Mouse (Mus musculus) T-cell, adult 2 months (primary cell): ENCODE measurements at regions not wholly inside any gene's neighbourhood (a gene's known extent, or its start where the extent isn't known, plus 50 kb on each side); places are given as distances from the start of the nearest gene placed in this dataset.

Source experiments
- DNase-seq: peaks from one replicate; pipeline ENCODE4 v3.0.0; 2022; ENCODE audit warnings: low spot score

DNA sequence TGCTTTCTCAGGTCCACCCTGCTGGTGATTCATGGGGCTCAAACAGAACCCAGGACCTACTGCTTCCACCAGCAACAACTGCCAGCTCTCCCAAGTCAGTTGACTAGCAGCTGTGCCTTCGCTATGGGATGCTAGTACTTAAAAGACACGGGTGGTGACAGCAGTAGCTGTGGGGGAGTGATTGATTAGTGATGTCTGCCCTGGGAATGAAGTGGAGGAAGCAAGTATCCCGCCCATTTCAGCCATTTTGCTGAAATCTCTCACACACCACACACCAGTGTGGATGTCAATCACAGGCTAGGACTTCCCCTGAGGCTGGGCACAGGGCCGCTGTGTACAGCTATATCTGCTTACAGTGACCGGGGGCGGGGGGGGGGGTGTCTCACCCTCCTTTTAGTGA is 153.2 kb downstream of the Matn1 start:
- no peak for DNase-seq

DNA sequence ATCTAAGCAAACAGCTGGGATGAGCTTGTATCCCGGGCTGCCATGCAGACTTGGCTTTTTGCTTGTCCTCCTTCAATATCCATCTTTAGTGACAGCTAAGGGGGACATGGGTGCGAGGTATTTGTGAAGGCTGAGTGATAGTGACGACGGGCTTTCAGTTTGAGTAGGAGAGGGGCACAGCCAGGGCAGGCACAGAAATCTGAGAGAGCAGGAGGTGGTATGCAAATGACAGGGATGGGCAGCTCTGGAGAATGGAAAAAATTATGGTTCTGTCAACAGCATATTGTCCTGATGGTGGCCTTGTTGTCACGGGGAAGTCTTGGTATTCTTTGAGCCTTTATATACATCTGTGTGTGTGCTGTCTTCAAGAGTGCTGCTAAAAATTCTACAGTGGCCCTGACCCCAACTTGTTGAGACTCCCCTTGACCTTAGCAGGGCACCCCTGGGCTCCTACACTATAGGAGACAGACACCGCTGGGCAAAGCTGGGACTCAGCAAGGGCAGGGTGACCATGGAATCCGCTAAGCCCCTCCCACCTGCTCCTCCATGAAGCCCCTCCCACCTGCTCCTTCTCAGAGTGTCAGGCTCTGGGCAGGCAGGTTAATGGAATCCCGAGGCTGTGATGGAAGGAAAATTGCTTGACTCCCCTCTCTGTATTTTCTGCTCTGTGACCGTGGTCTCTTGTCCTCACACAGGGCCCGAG is 156.1 kb downstream of the Matn1 start:
- DNase-seq: no peak

DNA sequence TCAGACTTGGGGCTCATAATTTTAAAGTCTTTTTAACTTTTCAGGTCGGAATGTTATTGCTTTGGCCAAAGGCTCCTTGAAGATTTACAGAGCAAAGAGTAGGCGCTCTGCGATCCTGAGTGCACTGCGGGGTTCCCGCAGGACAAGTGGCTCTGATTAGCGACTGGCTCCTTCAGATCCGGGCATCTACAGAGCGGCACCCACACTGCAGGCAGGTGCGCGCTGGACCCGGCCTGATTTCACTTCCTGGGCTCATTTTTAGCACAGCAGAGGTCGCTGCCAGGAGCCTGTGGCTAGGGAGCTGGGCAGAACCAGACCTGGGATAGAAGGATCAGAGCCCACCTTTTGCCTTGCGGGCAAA is 156.6 kb downstream of the Matn1 start:
- DNase-seq: no peak

DNA sequence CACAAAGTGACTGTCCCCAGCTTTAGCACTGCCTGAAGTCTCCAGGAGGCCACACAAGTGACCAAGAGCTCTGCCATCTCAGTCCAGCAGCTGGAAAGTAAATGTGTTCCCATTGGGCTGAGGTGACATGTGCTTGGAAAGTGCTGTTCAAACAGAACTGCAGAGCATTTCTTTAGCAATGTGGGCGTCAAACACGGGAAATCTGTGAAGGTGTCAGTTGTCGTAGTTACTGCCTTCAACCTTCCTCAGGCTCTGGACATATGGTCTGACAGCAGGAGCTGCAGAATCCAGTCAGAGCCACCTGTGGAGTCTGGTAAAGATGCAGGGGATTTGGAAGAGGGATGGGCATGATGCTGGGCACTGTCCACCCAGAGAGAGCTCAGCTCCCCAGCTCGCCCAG is 158.0 kb downstream of the Matn1 start:
- no peak for DNase-seq

- no peak for DNase-seq
Measured at GRCm38 (mm10) chr4:131107127-131107857, 163.1 kb downstream of the Matn1 start.

DNA sequence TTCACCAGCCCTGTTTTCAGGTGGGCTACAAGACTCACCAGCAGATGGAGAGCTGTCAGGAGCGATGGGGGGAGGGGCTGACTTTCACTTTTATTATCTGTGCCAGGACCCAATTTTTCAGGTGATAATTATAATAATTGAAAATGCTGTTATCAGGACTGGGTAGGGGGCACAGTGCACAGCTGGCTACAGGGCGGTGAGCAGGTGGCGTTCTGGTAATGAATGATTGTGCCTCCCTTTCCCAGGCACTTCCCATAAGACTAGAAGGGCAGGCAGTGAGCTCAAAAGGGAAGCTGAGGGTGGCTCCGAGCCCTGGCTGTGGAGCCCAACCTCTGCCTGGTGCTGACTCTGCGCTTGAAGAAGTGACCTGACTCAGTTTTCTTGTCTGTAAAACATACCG is 168.4 kb downstream of the Matn1 start:
- no peak for DNase-seq

DNA sequence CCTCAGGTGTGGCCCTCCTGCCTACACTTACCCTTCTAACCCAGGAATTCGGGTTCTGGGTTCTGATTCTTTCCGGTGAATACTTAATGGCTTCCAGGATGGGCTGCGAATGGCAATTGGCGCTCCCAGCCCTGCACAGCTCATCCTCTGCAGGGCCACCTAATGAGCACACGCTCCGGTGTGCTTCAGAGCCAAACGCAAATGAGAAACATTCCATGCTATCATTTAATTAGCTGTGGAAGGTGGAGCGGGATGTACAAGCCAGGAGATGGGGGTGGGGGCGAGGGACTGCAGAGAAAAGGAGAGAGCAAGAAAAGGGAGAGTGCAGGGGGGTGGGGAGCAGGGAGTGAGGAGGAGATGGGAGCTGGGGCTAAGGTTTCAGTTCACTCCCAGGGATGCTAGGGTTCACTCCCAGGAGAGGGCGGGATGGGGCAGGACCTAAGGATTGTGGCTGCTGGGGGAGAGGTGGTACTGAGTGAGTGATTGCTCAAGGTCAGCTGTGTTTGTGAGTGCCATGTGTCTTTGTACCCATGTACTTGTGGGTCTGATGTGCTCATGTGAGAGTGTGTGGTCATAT is 169.6 kb downstream of the Matn1 start:
- DNase-seq: no peak

- no peak for DNase-seq
Measured at GRCm38 (mm10) chr4:131115247-131115646, 171.1 kb downstream of the Matn1 start.

- no peak for DNase-seq
Measured at GRCm38 (mm10) chr4:131118586-131118985, 174.4 kb downstream of the Matn1 start.

DNA sequence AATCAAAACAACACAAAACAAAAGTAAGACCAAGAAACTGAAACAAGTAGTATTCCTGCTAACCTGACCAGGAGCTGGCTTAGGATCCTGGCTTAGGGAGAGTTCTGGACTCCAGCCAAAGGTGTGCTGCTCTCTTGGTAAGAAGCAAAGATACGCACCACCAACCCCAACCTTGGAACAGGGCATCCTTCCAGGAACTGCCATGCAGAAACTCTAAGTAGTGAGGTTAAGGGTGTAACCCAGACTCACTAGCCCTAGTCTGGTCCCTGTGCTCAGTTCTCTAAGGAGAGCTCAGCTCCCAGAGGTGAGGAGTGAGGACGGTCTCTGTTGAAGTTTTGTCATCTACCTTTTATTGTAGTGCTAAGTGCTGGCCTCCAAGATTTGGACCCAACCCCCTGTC is 175.4 kb downstream of the Matn1 start:
- no peak for DNase-seq

GRCm38 (mm10) chr4:131120680-131121079 is 176.5 kb downstream of the Matn1 start:
- no peak for DNase-seq

GRCm38 (mm10) chr4:131125975-131126374 is 181.8 kb downstream of the Matn1 start:
- DNase-seq: no peak

DNA sequence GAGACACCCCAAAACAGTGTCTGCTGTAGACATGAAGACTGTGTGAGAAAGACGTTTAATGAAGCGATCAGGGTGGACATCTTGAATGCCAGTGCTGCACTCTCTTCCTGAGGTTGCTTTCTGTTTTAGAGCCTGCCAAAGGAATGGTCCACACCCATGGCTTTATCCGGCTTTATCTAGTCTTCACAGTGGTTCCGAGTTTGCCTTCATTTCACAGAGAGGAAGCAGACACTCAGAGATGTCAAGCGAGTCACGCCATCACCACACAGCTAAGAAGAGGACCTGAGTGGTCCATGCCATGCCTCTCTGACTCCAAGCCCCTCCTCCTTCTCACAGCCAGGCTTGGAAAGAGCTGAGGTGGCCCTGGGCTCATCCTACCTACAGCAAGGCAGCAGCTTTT is 182.7 kb downstream of the Matn1 start:
- DNase-seq: no peak

GRCm38 (mm10) chr4:131128646-131129045 is 184.5 kb downstream of the Matn1 start:
- DNase-seq: no peak

DNA sequence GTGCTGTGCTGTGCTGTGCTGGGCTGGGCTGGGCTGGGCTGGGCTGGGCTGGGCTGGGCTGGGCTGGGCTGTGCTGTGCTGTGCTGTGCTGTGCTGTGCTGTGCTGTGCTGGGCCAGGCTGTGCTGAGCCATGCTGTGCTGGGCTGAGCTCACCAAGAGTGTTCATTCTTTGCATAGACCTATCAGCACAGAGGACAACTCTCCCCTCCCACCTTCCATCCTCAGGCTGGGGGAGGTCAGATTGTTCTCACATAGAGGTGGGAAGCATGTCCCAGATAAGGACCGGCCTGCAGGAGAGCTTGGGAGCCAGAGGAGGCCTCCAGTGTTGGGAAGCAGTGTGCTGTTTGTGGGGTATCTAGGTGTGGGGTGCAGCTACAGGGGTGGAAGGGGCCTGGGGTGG is 188.0 kb downstream of the Matn1 start:
- no peak for DNase-seq

GRCm38 (mm10) chr4:131132781-131133180 is 188.6 kb downstream of the Matn1 start:
- no peak for DNase-seq

GRCm38 (mm10) chr4:131135841-131136240 is 191.7 kb downstream of the Matn1 start:
- no peak for DNase-seq

GRCm38 (mm10) chr4:131138891-131139290 is 194.7 kb downstream of the Matn1 start:
- DNase-seq: no peak

DNA sequence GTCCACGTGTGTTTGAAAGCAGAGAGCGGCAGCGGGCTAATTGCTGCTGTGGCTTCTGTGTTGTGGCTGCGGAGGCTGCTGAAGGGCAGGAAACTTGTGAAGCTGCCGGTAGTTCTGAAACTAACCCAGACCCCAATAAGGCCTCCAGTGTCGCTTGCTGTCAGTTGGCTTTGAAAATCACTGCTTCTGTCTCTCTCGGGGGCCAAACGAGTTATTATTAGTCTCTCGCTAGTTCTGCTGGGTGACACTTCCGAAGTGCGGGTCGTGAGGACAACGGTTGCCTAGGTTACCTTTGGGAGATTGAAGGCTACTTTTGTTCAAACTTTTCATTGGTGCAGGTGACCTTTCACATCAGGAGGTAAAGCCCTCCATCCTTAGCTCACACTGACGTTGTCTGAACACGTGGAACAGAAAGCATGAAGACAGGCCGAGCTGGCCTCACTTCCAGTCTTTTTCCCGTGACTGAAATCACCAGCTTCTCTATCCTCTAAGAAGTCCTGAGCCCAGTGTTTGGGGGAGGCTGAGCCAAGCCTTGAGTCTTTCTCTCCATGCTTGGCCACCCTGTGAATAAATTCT is 197.8 kb downstream of the Matn1 start:
- no peak for DNase-seq

GRCm38 (mm10) chr4:131145507-131145906 is 201.3 kb downstream of the Matn1 start:
- DNase-seq: no peak

DNA sequence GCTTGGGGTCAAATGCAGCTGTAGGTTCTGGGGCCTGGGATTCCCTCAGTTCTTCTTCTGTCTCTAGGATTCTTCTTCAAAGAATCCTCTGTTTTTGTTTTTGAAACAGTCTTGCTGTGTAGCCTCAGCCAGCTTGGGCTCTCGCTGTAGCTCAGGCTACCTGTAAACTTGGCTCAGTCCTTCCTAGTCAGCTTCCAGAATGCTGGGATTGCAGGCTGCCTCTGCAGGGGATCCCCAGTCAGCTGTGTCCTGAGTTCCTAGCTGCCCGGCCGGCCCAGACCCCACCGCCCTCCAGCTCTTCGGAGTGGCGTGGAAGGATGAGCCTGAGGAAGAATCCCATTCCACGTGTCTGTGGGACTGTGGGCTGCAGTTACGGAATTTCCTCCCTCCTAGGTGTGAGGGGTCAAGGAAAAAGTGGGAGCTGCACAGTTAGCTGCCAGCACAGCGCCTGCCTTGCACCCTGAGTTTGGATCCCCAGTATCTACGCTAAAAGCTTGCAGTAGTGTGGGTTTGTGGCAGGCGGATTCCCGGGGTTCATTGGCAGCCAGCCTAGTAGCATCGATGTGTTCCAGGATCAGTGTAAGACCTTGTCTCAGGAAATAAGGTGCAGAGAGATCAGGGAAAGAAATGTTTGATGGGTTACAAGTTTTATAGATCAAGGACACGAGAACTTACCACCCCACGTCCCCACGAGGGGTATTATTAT is 204.0 kb downstream of the Matn1 start:
- no peak for DNase-seq

DNA sequence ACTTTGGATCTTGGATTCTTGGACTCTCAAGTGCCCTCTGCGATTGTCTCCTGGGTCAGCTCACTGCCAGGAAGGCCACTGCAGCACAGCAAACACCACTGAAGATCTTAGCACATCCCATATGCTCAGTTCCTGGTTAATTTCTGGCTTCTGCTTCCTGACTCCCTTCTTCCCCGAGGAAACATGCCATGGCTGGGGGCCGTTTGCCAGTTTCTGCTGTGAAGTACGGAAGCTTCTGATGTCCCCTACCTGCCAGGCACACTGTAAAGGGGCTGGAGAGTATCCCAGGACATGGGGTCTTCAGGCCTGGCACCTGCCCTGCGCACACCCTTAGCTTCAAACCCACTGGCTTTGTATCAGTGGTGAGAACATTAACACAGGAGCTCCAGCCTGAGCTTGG is 205.3 kb downstream of the Matn1 start:
- DNase-seq: no peak

DNA sequence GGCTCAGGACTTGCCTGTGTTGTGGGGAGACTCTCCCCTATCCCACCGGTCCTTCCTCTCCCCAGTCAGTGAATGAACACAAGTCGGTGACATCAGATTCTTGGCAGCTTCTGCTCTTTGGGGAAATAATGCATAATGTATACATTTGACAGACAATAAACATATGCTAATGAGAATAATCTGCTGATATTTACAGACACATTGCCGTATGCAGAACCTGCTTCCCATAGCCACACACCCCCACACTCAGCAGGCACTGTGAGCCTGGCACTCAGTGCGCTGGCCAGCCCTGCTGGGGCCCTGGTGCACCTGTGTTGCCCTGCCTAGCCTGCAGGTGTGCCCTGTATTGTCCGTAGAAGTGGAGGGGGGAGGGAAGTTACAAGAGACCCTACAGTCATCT is 215.5 kb downstream of the Matn1 start:
- no peak for DNase-seq
